Mouse (Mus musculus) bone marrow macrophage, adult 2 months (primary cell): ENCODE measurements around the gene Nhp2.

Source experiments
- CTCF ChIP-seq: IDR thresholded peaks from 2 replicates; pipeline ENCODE4 v1.5.1; 2012; ENCODE audit warnings: low read depth, mild to moderate bottlenecking, low read length, moderate library complexity
- POLR2A ChIP-seq: IDR thresholded peaks from 2 replicates; pipeline ENCODE4 v1.6.1; 2012; ENCODE audit warnings: mild to moderate bottlenecking, low read depth, low read length, borderline replicate concordance

DNA sequence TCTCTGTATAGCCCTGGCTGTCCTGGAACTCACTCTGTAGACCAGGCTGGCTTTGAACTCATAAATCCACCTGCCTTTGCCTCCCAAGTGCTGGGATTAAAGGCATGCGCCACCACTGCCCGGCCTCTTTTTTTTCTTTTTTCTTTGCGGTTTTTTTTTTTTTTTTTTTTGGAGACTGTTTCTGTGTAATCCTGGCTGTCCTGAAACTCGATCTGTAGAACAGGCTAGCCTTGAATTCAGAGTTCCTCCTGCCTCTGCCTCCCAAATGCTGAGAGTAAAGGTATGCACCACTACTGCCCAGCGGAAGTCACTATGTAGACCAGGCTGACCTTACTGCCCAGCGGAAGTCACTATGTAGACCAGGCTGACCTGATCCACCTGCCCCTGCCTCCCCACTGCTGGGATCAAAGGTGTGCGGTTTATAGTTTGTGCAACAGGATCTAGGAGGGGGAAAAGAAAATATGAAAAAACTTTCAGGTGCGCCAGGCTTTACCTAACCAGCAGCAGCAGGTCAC, 584 bp upstream of the Nhp2 start:
- no peak for TF ChIP-seq CTCF
- no peak for TF ChIP-seq POLR2A
